ENCODE assay signal across 1 mouse cellular context in genomic region chr10:81174617-81175344, GRCm38 (mm10).
TF ChIP-seq lines count a peak whose summit lies in the region.

No protein-coding gene starts in this region.

TF ChIP-seq in MEL, 35 proteins besides CTCF, POLR2A, EP300 and RAD21:
- TF ChIP-seq ELF1 (IDR thresholded peaks at IDR 0.05; ENCODE audit: low read depth, low read length) (0 out of 2 replicates have a peak, but pooled peaks have one; percentile 40), ZC3H11A (IDR thresholded peaks at IDR 0.05; ENCODE audit: low read depth, low read length) (peak; percentile 82), TCF12 (IDR thresholded peaks at IDR 0.05; ENCODE audit: low read depth, low read length) (no peak; the same call in 1 of the 2 replicates), TAL1 (IDR thresholded peaks at IDR 0.05; ENCODE audit: low read length) (no peak), GABPA (IDR thresholded peaks at IDR 0.05; ENCODE audit: low read depth, low read length) (0 out of 2 replicates have a peak, but pooled peaks have one; percentile 20), KAT2A (conservative IDR thresholded peaks at IDR 0.05; ENCODE audit: low read depth, low read length) (no peak), NRF1 (IDR thresholded peaks at IDR 0.05; ENCODE audit: insufficient read depth, low read depth, low read length, poor library complexity, severe bottlenecking) (peak; percentile 57), USF2 (IDR thresholded peaks at IDR 0.05; ENCODE audit: borderline replicate concordance in 1 of 2, insufficient read depth in 1 of 2, low read depth in 1 of 2, low read length in 2 of 2) (no peak), BHLHE40 (IDR thresholded peaks at IDR 0.05; ENCODE audit: borderline replicate concordance, low read depth, low read length) (0 out of 2 replicates have a peak, but pooled peaks have one; percentile 25), MEF2A (IDR thresholded peaks at IDR 0.05; ENCODE audit: extremely low read depth, insufficient replicate concordance, low read depth, low read length, poor library complexity, severe bottlenecking) (no peak), TBP (IDR thresholded peaks at IDR 0.05; ENCODE audit: low read depth, low read length) (peak; percentile 46; the same call in 1 of the 2 replicates), GATA1 (IDR thresholded peaks at IDR 0.05; ENCODE audit: low read depth, low read length) (no peak), RCOR1 (IDR thresholded peaks at IDR 0.05; ENCODE audit: low read depth, low read length) (0 out of 2 replicates have a peak, but pooled peaks have one; percentile 20), MAX (IDR thresholded peaks at IDR 0.05; ENCODE audit: low read length) (peak; percentile 73; the same call in 1 of the 2 replicates), UBTF (IDR thresholded peaks at IDR 0.05; ENCODE audit: borderline replicate concordance, insufficient read depth, low read depth, low read length) (no peak), POLR2AphosphoS5 (IDR thresholded peaks at IDR 0.05; ENCODE audit: borderline replicate concordance, low read depth, low read length) (no peak), SIN3A (IDR thresholded peaks at IDR 0.05; ENCODE audit: low read length) (peak; percentile 88), MYC (IDR thresholded peaks at IDR 0.05; ENCODE audit: low read depth, low read length) (peak; percentile 64; the same call in 1 of the 2 replicates), HCFC1 (IDR thresholded peaks at IDR 0.05; ENCODE audit: low read depth, low read length) (peak; percentile 52; the same call in 1 of the 2 replicates), NELFE (IDR thresholded peaks at IDR 0.05; ENCODE audit: low read depth, low read length) (no peak), MXI1 (IDR thresholded peaks at IDR 0.05; ENCODE audit: low read depth, low read length) (0 out of 2 replicates have a peak, but pooled peaks have one; percentile 38), MAZ (IDR thresholded peaks at IDR 0.05; ENCODE audit: low read depth, low read length) (no peak; the same call in 1 of the 2 replicates), MAFK (IDR thresholded peaks at IDR 0.05; ENCODE audit: borderline replicate concordance, low read depth, low read length) (no peak), ZKSCAN1 (IDR thresholded peaks at IDR 0.05; ENCODE audit: low read depth, low read length) (no peak), MYB (IDR thresholded peaks at IDR 0.05; ENCODE audit: low read depth, low read length) (no peak), JUND (IDR thresholded peaks at IDR 0.05; ENCODE audit: low read depth, low read length) (no peak), USF1 (IDR thresholded peaks at IDR 0.05; ENCODE audit: low read depth, low read length) (no peak; the same call in 1 of the 2 replicates), SMC3 (IDR thresholded peaks at IDR 0.05; ENCODE audit: low read depth, low read length) (peak; percentile 91), ZNF384 (IDR thresholded peaks at IDR 0.05; ENCODE audit: low read depth, low read length) (no peak; the same call in 1 of the 2 replicates), ETS1 (IDR thresholded peaks at IDR 0.05; ENCODE audit: low read depth, low read length) (peak; percentile 34; the same call in 1 of the 2 replicates), CHD2 (IDR thresholded peaks at IDR 0.05; ENCODE audit: low read length) (no peak), CHD1 (IDR thresholded peaks at IDR 0.05; ENCODE audit: low read depth, low read length) (no peak), POLR2AphosphoS2 (IDR thresholded peaks at IDR 0.05; ENCODE audit: low read length) (no peak), ZMIZ1 (IDR thresholded peaks at IDR 0.05; ENCODE audit: low read depth, low read length) (no peak), E2F4 (IDR thresholded peaks at IDR 0.05; ENCODE audit: borderline replicate concordance, low read depth, low read length) (no peak)
